Mouse (Mus musculus) kidney, postnatal 0 days (tissue): ENCODE measurements around the gene Nr2e1. TPM values are rescaled to one million over a fixed set of nuclear protein-coding genes. Genes with fewer than 3 reads are reported as not detected.

ENCODE experiments used
- ATAC-seq: fragments of 200-750 bp; cut with Nextera tagmentation; replicated peaks from 2 replicates; pipeline ENCODE4 v1.8.0; 2017; ENCODE audit warnings: low read depth, moderate number of reproducible peaks, moderate TSS enrichment, moderate library complexity; ENCODE audit not compliant: low FRiP score
- DNase-seq: peaks from one replicate; pipeline ENCODE4 v3.0.0-alpha.2; 2016; ENCODE audit warnings: low spot score
- H3K27ac ChIP-seq: fragments of 300-500 bp; sonication (generic); 2 replicates; pipeline ENCODE4 v1.5.1; 2014; ENCODE audit warnings: mild to moderate bottlenecking
- H3K27me3 ChIP-seq: fragments of 300-500 bp; sonication (generic); 2 replicates; pipeline ENCODE4 v1.6.1; 2014; ENCODE audit warnings: low read length, mixed read lengths; ENCODE audit not compliant: insufficient read depth
- H3K36me3 ChIP-seq: fragments of 300-500 bp; sonication (generic); 2 replicates; pipeline ENCODE4 v1.6.1; 2014; ENCODE audit warnings: low read length, mixed read lengths; ENCODE audit not compliant: insufficient read depth
- H3K4me1 ChIP-seq: fragments of 300-500 bp; sonication (generic); replicated peaks from 2 replicates; pipeline ENCODE4 v1.6.1; 2014; ENCODE audit warnings: antibody characterized with exemption, low read length, mixed read lengths; ENCODE audit not compliant: insufficient read depth
- H3K4me2 ChIP-seq: fragments of 300-500 bp; sonication (generic); 2 replicates; pipeline ENCODE4 v1.6.1; 2014; ENCODE audit warnings: mild to moderate bottlenecking, low read length, moderate library complexity, mixed read lengths
- H3K4me3 ChIP-seq: fragments of 300-500 bp; sonication (generic); replicated peaks from 2 replicates; pipeline ENCODE4 v1.5.1; 2014; ENCODE audit warnings: low read depth, low read length
- H3K9ac ChIP-seq: fragments of 300-500 bp; sonication (generic); 2 replicates; pipeline ENCODE4 v1.6.1; 2014; ENCODE audit warnings: low read depth, low read length
- H3K9me3 ChIP-seq: fragments of 300-500 bp; sonication (generic); replicated peaks from 2 replicates; pipeline ENCODE4 v1.6.1; 2016; ENCODE audit warnings: low read length, inconsistent platforms, mixed read lengths
- CTCF ChIP-seq: IDR thresholded peaks from 2 replicates; pipeline ENCODE4 v1.5.1; 2016; ENCODE audit warnings: antibody characterized with exemption, low read depth, mild to moderate bottlenecking, moderate library complexity
- WGBS: fragments of 180-500 bp; shearing (Covaris S2); extraction: QIAGEN DNeasy Blood & Tissue Kit; methylation state at CpG from one replicate; pipeline ENCODE4 v1.1.7; 2014; 5-methylcytosine and 5-hydroxymethylcytosine counted together
- polyA plus RNA-seq: library from polyadenylated mRNA; unstranded; fragments of >200 nt; fragmentation: Nextera tagmentation; extraction: Ambion mirVana; gene quantifications from 2 replicates; pipeline ENCODE4 v1.2.1, GENCODE M21; 2015

Gene Nr2e1
- polyA plus RNA-seq = not detected in 2 replicates

DNA sequence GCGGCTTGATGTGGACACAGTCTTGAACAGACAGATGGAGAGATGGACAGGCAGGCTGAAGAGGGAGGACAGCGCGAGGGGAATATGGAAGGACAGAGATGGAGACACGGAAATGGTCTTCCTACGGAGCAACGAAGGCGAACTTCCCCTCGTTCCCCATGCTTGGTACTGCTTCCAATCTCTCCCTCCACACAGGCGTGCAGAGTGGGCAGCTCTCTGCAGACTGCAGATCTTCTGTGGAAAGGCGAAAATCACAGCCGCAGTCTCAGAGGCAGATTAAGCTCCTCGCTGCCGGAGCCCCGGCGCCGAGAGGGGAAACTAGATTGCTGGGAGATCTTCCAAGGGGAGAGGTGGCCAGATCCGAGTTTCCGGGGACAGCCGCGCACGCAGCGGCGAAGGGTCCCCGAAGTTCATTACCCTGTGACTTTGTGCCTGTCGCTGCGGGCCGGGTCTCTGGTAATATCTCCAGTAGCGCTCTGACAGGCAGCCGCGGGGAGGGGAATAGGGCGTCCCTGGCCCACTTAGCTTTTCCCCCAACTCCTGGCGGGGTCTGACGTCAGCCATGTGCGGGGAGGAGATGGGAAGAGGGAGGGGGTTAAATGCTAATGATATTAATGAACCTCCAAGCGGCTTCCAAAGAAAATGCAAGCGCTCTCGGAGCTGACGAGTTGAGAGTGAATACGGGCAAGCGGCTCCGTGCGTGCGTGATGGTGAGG, at the start of gene Nr2e1, which contains the start of gene Ostm1:
TSS of gene Nr2e1 (minus strand) at position 476 of the 716 bp plus-strand sequence.
TSS of gene Ostm1 (plus strand) at position 666 of the 716 bp plus-strand sequence.
- Histone ChIP-seq H3K27ac (no peak within 1 kb of the TSS), H3K9ac (no peak within 1 kb of the TSS), H3K27me3 (peaks cover 91% of the 10 kb centered on the region), H3K4me3 (peak within 1 kb of the TSS; percentile 9; the same call in 1 of the 2 replicates), H3K4me1 (peaks cover 10% of the 10 kb centered on the region; the same call in 1 of the 2 replicates), H3K4me2 (peak within 1 kb of the TSS; percentile 37), H3K9me3 (no peaks in the 10 kb centered on the region), H3K36me3 (no peaks in the 10 kb centered on the region)
- ATAC-seq (no peak), DNase-seq (no peak)
- no peak for TF ChIP-seq CTCF
- WGBS = under 1% methylated on average over 43 of the region's 43 CpGs

DNA sequence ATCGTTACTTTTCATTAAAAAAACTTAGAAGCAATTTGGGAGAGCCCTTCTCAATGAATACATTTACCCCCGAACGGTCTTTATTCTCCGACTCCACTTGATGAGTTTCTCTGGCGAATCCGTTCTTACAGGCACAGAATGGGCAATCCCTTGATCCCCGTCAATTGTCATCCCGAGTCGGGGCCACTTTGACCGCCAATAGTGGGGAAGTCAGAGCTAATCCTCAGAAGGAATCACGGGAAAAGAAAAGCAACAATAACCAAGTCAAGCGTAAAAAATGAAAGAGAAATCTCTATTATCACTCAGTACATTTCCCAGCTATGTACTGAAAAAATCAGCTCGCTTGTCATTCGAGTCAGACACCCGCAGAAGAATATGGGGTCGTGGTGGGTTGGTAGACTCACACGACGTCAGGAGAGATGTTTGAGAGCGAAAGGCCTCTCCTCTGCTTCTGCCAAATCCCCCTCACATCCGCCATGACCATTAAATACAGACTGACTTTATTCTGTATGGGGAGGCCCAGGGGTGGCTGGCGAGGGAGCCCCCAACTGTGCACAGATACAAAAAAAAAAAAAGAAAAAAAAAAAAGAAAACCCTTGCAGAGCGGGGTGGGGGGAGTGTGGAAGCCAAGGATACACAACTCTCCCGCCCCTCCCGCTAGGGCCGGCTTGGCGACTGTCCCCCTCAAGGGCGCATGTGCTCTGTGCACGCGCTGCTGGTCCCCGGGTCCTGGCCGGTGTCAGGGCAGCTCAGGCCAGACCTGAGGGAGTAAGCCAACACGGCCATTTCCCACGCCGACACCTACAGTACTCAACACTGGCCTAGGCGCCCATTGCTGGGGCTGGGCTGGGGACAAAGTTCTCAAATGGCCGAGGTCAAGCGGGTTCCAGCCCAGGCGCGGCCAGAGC, 49.3 kb upstream of the Nr2e1 start:
- Histone ChIP-seq H3K4me3 (peak overlapping the region; percentile 34), H3K9ac (0 out of 2 replicates have a peak overlapping the region, but pooled peaks have one; percentile 3), H3K27ac (no peak overlapping the region), H3K27me3 (peaks cover 86% of the 10 kb centered on the region), H3K4me2 (peak overlapping the region; percentile 62), H3K4me1 (peaks cover 20% of the 10 kb centered on the region), H3K9me3 (no peaks in the 10 kb centered on the region), H3K36me3 (no peaks in the 10 kb centered on the region)
- no peak for ATAC-seq
- DNase-seq = no peak
- WGBS = 1% methylated on average over 38 of the region's 39 CpGs
- no peak for TF ChIP-seq CTCF

DNA sequence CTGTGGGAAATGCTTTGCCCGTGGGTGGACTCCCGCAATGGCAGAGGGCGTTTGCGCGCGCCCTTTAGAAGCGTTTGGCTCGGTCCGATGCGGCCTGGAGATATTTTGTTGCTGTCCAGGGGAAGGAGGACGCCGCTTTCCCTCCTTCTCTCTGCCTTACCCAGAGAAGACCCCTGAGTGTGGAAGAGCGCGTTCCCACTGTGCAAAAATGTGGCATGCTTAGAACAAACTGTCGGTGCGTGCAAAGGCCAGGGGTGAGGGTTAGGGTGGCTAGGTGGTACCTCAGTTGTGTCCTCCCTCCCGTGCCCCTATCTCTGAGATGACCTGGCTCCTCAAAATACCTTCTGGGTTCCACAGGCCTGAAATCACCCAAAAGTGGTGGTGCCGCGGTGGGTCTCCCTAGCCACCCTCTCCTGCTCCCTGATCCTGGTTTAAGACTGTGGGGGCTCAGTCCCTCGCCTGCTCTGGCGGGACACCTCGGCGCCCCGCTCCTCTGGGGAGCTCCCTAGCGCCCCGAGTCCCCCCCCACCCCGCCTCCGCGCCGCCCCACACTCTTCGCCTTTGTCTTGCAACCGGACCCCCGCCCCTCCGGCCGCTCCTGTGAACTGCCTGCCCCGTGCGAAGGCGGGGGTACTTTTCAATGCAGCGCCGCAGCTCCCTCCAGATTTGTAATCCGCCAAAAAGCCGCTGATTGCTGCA, 48.5 kb upstream of the Nr2e1 start:
- no peak overlapping the region for H3K9ac ChIP-seq
- TF ChIP-seq CTCF = no peak
- H3K27me3 ChIP-seq = peaks cover 83% of the 10 kb centered on the region
- DNase-seq = no peak
- no peak for ATAC-seq
- H3K27ac ChIP-seq = no peak overlapping the region
- H3K36me3 ChIP-seq = no peaks in the 10 kb centered on the region
- H3K9me3 ChIP-seq = no peaks in the 10 kb centered on the region
- under 1% methylated on average over 42 of the region's 42 CpGs for WGBS
- peaks cover 20% of the 10 kb centered on the region for H3K4me1 ChIP-seq
- H3K4me3 ChIP-seq = peak overlapping the region; percentile 34; the same call in 1 of the 2 replicates
- H3K4me2 ChIP-seq = peak overlapping the region; percentile 62

GRCm38 (mm10) chr10:42630596-42631355, 47.3 kb upstream of the Nr2e1 start:
- ATAC-seq (no peak), DNase-seq (no peak)
- no peak overlapping the region for H3K4me2 ChIP-seq
- no peak for TF ChIP-seq CTCF
- no peak overlapping the region for H3K27ac ChIP-seq
- no peaks in the 10 kb centered on the region for H3K9me3 ChIP-seq
- no peak overlapping the region for H3K9ac ChIP-seq
- H3K27me3 ChIP-seq = peaks cover 75% of the 10 kb centered on the region
- peaks cover 16% of the 10 kb centered on the region for H3K4me1 ChIP-seq
- H3K4me3 ChIP-seq = no peak overlapping the region
- 5% methylated on average over 19 of the region's 19 CpGs for WGBS
- no peaks in the 10 kb centered on the region for H3K36me3 ChIP-seq

DNA sequence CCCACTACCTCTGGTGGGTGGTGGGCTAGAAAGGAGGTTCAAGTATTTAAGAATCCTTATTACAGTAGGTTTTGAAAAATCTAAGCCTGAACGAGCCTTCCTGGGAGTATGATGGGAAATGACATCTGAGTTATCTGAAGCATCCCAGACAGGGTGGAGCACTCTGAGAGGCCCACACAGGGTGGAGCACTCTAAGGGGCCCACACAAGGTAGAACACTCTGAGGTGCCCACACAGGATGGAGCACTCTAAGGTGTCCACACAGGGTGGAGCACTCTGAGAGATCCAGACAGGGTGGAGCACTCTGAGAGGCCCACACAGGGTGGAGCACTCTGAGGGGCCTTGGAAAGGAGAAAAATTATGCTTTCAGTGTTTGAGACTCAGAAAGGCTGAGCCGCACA, 42.5 kb upstream of the Nr2e1 start:
- Histone ChIP-seq H3K36me3 (no peaks in the 10 kb centered on the region), H3K9ac (no peak overlapping the region), H3K4me1 (no peaks in the 10 kb centered on the region), H3K27ac (no peak overlapping the region), H3K9me3 (no peaks in the 10 kb centered on the region), H3K4me3 (no peak overlapping the region), H3K27me3 (peaks cover 33% of the 10 kb centered on the region), H3K4me2 (no peak overlapping the region)
- no peak for DNase-seq
- TF ChIP-seq CTCF = no peak
- ATAC-seq = no peak
- WGBS = 69% methylated on average over 2 of the region's 2 CpGs
